Mouse (Mus musculus) mature B cell (primary cell): ENCODE results near the gene Pnrc2.

ENCODE experiments used
- in situ Hi-C: fragments of 300-500 bp; cut with MboI; formaldehyde crosslinking; loops from 2 replicates; pipeline ENCODE4 v1.14.3; 2019

The Pnrc2 gene

GRCm38 (mm10) chr4:135823298-135823697 is 50.4 kb downstream of the Pnrc2 start:
- in situ Hi-C loops, result no loop called here

GRCm38 (mm10) chr4:135821772-135822171 is 51.9 kb downstream of the Pnrc2 start:
- in situ Hi-C loops, result no loop called here
